Mouse (Mus musculus): ENCODE measurements at regions not wholly inside any gene's neighbourhood (a gene's known extent, or its start where the extent isn't known, plus 50 kb on each side); places are given as distances from the start of the nearest gene placed in this dataset.

DNA sequence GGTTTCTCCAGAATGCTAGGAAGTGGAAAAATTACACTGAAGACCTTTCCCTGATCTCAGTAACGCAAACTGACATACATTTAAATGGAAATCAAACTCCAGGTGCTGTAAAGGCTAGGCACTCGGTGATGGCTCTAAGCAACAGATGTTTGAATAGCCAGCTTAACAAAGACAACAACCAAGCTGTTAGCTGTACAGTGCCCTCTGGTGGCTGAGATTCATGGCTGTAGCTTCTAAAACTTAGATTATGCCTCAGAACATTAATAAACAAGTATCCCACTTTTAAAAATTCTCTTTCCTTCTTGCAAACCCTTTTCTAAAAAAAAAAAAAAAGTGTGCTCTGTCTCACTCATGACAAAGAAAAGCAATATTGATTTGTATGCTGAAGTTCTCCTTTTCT, 621.4 kb downstream of the Slc22a22 start:
- TF ChIP-seq GABPA (IDR thresholded peaks at IDR 0.05; ENCODE audit: low read depth, low read length) (no peak), ZC3H11A (IDR thresholded peaks at IDR 0.05; ENCODE audit: low read depth, low read length) (no peak), EP300 (IDR thresholded peaks at IDR 0.05; ENCODE audit: low read depth in 1 of 2, low read length in 2 of 2) (no peak), SIN3A (IDR thresholded peaks at IDR 0.05; ENCODE audit: low read length) (no peak), POLR2A (IDR thresholded peaks at IDR 0.05; ENCODE audit: control insufficient read depth in 1 of 2, insufficient read depth in 1 of 2, low read depth in 1 of 2, low read length in 2 of 2, poor library complexity in 1 of 2) (no peak), SMC3 (IDR thresholded peaks at IDR 0.05; ENCODE audit: low read depth, low read length) (peak; percentile 66), USF1 (IDR thresholded peaks at IDR 0.05; ENCODE audit: low read depth, low read length) (no peak), ZKSCAN1 (IDR thresholded peaks at IDR 0.05; ENCODE audit: low read depth, low read length) (no peak), MYC (IDR thresholded peaks at IDR 0.05; ENCODE audit: low read depth, low read length) (no peak), MAX (IDR thresholded peaks at IDR 0.05; ENCODE audit: low read length) (no peak)
